Mouse (Mus musculus): ENCODE measurements around the gene Hapln2.

Hapln2 gene

DNA sequence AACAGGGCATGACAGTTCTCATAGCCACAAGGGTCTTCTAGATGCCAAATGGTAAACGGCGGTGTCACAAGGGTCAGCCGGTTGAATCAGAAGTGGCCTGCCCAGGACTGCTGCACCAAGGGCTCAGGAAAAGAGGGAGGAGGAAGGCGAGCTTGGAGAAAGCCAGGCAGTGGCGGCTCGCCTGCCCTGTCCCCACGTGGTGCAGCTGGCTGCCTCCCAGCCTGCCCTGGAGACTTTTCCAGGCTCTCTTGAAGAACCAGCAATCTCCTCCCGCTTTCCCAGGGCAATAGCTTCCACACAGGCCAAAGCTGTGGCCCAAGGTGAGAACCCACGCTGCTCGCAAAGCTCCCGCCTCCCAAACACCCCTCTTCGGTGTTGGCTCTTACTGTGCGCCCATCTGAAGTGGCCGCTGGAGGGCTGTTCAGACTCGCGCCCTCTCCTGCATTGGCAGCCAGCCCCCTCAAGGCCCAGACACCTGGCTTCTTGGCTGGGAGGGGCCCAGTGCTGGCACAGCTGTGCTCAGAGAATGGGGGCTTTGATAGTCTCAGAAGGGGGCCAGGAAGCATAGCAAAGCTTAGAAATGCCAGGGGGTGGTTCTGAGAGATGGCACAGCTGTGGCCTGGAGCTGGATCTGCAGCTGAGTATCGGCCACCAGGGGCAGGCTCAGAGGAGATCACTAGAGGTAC lies 24.9 kb downstream of the Hapln2 start:
- DNase-seq = peak; percentile 69 to 78

DNA sequence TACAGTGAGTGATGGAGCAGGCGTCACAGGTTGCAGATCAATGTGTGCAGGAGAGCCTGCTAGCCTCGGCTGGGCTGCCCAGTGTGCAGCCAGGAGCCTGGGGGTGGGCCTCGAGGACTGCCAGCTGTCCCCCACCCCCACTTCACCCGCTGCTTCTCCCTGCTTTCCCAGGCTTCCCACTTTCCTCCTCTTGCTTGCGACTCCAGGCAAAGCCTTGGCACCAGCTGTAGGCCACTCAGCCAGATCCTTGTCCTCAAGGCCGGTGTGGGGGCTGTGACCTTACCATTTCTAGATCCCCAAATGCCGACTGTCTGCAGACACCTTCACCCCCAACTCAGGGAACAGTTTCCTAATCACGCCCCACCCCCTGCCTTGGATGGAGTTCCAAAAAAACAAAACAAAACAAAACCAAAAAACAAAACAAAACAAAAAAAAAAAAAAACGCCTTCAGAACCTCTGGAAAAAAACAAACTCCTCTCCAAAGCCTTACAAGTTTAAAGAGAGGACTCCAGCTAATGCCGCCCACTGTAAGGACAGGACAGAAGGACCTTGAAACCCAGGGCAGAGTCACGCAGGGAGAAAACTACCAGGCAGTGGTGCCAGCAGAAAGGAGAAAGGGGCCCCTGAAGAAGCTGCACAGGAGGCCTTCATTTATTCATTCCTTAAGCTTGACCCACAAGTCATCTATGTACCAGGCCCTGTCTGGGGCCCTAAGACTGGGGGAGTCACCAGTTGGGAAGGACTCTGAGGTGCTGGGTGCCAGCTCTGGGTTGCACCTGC lies 26.4 kb downstream of the Hapln2 start:
- peak in 1 of 2 experiments; percentile 64 for DNase-seq

DNA sequence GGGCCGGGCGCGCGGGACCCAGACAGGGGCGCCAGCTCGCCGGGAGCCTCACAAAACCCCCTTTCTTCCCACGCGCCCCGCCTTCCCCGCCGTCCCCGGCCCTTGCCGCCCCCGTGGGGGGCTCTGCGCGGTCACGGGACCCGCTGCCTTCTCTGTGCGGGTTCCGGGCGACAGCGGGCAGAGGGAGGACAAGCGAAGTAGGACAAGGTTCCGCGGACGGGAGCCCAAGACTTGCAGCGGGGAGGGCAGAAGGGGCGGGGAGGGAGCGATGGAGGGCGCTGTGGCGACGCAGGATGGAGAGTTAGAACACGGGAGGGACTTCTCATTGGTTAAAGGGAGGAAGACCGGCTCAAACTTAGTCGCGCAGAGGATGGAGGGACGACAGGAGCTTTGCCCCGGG lies 27.2 kb downstream of the Hapln2 start, which contains the start of gene Bcan:
TSS of gene Bcan (minus strand) at position 50 of the 400 bp plus-strand sequence.
- peak; percentile 63 to 67 for DNase-seq

DNA sequence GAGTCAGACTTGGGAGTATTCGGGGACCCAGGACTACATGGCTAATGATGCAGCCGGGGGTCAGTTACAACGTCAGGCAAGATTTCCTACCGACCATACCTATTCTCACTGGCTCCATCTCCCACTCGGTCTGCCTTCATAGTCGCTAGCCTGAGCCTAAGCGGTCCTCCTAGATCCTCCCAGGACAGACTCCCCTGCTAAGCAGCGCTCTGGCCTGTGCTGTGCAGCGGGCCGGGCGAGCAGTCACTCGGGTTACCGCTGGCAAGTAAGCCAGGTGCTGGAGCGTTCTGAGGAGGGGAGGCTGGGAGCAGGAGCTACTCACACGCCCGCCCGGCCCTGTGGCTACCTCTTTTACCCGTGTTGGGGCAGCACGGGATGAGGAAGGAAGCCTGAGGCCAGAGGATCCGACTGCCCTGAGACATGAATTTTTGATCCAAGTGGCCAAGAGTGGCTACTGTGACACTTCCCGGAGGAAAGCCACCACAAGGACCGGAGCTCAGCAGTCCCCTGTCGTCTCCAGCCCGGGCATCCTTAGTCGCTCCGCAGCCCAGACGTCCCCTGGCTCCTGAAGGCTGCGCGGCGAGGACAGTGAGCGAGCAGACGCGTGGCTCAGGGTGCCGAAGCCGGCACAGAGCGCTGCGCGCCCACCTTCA lies 28.0 kb downstream of the Hapln2 start:
- no peak for DNase-seq

DNA sequence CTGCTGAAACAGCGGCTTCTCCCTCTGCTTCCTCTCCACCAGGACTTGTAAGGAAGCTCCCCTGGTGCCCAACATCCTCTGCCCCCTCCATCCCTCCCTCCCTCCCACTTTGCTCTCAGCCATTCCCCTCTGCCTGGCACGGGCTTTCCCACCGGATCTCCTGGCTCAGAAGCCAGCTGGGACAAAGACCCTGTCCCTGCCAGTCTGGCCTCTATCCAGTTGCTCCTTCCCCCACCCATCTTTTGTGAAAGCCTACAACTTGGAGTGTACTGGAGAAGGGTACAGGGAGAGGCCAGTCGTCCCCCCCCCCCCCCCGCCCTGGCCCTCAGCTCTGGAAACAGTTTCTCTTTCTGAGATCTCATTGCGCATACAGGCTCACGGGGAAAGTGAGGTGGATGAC lies 28.6 kb downstream of the Hapln2 start:
- DNase-seq = peak; percentile 68 to 79

DNA sequence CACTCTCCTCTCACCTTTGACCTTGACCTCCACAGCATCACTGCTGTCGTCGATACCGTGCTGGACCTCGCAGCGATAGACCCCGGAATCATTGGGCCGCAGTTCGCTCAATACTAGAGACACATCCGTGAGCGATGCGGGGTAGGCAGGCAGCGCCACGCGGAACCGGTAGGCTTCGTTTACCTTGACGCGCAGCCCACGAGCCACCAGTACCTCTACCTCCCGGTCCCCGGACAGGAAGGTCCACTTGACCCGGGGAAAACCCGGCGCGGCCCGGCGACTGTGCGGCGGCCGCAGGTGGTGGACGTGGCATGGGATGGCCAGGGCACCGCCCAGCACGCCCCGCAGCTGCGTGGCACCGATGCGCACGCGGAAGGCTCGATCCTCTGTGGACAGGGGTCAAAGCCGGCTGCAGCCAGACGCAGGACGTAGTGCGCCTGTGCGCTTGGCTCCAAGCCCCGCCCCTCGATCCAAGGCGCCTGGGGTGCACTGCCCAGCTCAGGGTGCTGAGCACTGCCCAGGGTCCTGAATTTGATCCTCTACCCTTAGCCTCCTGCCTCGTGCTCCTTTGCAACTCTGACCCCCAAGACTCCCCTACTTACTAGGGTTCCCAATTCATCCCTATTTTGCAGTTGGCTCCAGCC lies 30.3 kb downstream of the Hapln2 start:
- DNase-seq = peak; percentile 49 to 57

DNA sequence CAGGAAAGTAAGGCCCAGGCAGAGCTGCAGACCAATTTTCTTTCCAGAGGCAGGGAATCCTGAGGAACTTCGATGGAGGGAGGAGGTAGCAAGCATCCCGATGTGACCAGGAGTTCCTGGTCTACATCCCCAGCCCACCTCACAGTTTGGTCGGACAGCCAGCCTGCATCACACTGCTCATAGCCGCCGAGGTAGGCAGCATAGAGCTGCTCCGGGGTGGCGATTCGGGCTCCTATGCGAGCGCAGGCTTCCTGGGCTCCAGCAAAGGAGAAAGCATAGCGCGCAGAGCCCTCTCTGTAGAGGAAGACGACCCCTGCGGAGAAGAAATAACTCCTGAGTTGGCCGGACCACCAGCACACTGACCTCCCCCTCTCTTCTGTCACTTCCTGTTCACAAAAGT lies 31.0 kb downstream of the Hapln2 start:
- no peak for DNase-seq

DNA sequence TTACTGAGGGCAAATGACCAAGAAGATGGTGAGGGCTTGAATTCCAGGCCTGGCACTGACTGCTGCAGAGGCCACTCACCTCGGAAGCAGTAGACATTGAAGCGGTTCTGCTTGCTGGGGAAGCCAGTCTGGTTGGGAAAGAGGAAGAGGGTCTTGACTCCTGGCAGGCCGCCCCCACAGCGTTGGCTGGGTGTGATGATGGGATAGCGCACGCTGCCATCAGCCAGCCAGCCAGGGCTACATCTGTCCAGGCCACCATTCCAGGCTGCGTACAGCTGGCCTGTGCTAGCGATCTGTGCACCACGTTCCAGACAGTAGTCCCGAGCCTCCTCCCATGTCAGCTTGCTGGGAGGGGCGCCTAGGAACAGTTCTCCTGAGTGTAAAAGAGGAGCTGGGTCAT lies 32.1 kb downstream of the Hapln2 start:
- DNase-seq = no peak

DNA sequence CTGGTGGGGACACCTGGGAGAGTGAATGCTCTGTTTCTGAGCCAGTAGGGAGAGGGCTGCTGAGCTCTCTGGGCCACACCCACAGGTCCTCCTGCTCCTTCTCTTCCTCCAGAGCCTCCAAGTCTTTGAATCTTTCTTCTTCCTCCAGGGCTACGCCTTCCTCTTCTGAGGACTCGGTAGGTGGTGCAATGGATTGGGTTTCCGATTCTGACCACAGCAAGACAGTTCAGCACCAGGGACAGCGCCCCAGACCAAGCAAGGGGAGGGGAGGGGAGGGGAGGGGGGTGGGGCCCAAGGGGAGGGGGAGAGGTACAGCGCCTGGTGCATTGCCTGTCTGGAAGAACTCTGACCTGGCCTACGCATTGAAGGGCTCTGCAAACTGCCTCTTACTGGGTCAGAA lies 33.9 kb downstream of the Hapln2 start:
- no peak for DNase-seq

DNA sequence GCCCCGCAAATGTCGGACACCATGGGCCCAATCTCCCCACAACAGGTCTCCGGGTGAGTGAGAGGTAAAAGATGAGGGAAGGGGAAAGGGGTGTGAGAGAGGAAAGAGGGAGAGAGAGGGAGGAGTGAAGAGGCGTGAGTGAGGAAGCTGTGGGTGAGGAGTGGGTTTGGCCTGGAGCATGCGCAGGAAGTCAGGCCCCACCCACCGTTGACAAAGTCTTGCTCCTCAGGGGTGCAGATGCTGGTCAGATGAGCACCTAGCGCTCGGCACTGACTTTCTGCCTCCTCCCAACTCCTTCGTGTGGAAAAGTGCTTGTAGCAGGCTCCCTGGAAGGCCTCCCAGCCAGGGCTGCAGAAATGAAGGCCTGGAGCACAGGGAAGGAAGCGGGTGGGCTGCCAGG lies 37.4 kb downstream of the Hapln2 start:
- no peak for DNase-seq

DNA sequence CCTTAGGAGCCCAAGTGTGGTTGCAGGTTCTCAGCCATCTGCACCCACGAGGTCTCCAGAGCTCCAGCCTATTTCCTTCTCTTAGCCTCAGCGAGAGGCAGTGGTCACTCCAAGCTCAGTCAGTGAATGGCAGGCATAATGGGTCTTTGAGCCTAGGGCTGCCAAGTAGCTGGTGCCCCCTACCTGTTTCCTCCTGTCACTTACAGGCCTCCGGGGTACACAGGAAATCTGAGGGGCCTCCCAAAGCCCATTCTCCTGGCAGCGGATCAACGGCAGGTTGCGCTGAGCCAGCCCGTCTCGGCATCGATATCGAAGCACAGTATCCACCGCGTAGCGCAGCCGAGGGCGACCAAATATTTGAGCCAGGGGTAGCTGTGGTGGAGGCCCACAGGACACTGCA lies 39.3 kb downstream of the Hapln2 start:
- DNase-seq = peak; percentile 78 to 84

DNA sequence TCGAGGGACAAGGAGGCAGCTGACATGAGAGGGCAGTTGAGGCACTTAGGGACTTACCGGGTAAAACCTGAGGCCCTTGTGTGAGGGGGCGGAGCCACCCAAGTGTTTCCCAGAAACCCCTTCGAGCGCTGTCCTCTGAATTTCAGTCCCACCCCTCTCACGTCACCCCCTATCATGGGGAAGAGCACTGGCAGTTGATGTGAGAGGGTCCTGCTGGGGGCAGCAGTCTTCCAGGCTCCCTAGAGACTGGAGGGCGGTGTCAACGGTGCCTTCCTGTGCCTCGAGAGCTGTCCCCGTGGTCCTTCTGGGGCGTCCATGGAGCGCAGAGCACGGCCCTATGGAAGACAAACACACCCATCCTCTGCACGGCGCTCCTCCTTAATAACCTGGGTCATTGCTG lies 39.8 kb downstream of the Hapln2 start:
- DNase-seq = peak; percentile 72 to 76

DNA sequence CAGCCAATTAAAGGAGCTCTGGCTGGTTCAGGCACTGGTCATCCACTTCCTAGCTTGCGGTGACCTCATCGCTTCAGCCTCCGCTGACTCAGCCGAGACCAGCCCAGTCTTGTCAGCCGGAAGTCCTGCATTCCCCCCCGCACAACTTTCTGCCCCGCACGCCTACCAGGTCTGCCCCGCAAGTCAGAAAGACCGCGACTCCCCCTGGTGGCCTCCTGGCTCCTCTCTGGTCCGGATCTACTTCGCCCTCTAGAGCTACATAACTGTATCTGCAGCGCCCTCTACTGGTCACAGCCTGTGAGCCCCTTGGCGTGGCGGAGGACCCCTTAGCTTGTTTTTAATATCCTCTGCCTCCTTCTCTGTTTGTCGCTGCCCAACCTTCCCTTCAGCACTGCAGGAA lies 40.5 kb downstream of the Hapln2 start:
- DNase-seq = peak; percentile 99 to 100

DNA sequence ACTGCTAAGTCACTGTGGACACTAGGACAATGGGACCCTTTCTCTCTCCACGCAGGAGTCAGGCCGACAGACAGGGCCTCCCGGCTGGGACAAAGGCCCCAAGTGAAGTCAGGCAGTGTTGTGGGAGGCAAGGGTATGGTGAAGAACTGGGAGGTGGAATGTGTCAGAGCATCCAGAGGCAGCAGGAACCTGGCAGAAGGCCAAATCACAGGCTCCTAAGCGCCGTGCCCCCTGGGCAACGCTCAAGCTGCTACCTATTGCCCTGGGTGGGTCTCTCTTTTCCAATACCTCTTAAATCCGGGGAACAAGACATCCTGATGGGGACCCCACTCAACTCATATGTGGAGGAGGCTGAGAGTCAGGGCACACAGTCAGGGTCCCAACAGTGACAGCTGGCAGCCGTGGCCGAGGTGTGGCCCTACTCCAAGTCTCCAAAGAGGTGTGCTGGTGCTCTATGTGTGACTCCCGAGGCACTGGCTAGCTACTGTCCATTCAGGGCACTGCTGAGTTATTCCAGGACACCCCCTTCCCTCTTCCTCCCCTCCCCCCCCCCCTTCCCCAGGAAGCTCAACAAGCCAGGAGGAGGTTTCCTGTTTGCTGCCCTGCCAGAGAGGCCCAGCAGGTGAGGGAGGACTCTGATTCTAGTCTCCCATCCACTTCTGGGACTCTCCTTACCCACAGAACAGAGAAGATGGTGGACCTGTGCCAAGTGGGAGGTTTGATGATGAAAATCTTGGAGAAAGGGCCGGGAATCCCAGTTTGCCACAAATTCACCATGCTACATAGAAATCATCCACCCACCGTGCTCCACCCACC lies 41.7 kb downstream of the Hapln2 start:
- DNase-seq = peak; percentile 70 to 73

DNA sequence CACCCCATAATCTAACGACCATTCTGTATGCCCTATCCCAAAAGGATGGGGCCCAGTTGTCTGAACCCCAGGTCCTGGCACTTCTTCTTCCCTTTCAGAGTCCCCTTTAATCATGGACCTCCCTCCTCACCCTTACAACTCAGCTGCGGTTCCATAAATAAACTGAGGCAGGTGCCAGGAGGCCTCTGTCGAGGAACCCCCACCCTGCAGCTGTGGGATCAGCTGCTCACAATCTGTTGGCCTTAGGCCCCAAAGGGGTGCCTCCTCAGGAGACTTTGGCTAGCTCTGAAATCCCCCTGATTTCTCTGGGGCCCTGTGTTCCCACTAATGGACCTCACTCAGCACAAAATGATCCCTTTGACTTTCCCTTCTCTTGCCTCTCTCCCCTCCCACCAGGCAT lies 43.3 kb downstream of the Hapln2 start:
- DNase-seq = no peak

DNA sequence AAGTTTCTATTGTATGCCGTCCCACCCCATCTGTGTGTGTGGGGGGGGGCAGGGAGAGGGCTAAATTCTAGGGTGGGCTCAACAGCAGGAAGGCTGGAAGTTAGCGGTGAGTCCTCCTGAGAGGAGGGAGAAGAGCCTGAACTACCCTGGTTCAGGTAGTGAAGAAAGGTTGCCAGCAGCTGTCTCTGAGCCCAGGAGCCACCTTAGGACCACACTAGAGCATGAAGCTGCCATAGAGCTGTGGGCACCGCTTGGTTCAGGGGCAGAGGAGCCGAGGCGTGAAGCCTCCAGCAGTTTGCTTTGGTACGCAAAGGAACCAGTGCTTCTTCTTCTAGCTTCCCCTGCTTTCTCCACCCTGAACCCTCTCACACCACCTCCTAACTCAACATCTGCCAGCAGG lies 43.8 kb downstream of the Hapln2 start:
- no peak for DNase-seq

DNA sequence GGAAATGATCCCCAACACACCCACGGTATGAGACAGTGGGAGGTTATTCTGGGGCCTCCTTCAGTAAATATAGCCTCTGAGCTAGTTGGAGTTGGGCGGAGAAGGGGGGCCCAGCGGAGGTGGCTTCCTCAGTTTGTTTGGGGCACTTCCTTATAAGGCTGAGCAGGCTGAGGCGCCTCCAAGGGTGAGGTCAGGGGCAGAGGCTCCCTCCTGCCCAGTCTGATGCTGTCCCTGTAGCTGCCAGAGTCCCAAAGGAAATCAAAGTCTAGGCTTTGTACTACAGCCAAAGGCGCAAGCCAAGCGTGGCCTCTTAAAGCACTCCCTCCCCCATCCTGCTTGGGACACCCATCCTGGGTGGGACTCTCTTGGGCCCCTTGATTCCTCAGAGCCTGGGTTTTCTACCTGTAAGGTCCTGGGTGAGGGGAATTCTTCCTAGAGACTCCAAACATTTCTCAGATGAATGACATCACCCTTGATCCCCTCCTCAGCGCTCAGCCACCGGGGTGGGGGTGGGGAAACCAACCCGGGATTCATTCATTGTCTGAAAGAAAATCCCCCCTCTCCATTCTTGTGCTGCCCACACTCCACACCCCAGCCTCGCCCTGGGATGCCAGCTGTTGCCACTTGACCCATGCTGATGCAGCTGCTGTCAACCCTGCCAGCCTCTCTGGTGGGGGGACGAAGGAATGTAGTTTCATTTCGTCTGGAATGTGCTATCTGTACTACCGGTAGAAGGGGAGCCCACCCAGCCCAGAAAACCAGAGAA lies 44.4 kb downstream of the Hapln2 start:
- no peak for DNase-seq

DNA sequence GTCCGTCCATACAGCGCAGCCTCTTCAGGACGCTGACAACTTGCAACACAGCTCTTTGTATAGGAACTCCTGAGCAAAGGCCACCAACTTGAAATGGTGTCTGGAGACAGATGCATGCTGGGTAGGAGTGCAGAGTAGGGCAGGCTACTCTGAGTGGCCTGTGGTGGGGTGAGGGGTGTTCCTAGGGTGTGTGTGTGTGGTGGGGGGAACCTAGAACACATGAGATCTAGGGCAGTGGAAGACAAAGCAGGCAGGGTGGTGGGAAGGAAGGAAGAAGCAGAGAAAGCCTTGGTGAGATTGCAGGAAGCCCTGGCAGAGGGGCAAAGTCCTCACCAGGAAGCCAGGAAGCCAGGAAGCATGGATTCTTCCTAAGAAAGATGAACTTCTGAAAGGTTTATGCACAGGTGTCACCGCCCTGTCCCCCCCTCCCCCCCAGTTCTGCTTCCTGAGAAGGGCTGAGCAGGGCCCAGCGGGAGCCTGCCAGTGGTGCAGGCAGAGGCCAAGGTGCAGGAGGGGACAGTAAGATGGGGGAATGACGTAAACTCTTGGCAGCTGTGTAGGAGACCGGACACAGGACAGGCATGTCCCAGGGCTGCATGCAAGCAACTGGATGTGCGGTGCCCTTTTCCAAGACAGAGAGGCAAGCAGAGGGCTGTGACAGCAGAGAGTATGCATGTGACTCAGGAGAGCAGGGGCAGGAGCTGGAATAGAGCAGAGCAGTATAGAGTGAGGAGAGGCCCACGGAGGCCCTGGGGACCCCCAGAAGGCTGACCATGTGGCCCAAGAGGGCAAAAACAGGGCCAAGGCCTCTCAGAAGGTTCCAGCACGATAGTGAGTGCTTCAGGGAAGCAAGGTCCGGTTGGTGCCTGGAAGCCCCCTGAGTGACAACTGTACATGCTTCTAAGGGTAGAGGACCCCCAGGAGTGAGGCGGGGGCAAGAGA lies 45.2 kb downstream of the Hapln2 start:
- no peak for DNase-seq

DNA sequence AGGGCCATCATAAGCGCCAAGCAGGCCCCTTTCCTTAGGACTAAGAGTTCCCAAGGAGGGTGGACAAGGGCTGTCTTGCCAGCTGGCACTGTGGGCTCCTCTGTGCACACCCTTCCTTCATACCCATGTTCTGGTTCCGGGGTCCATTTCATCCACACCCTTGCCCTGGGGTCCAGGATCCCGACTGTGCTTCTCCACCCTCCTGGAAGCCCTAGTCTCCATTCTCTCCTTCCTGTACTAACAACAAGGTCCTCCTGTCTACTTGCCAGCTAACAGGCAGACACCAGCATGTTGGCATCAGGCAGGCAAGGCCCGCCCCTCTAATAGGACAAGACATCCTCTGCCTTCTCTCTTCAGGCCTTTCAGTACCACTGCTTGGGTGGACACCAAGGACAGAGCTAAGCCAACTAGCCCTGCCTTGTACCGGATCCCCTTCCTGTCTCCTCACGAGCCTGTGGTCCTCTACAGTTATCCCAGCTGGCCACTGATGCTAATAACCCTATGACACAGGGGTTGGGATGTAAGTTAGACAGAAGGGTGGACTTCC lies 46.1 kb downstream of the Hapln2 start:
- no peak for DNase-seq

DNA sequence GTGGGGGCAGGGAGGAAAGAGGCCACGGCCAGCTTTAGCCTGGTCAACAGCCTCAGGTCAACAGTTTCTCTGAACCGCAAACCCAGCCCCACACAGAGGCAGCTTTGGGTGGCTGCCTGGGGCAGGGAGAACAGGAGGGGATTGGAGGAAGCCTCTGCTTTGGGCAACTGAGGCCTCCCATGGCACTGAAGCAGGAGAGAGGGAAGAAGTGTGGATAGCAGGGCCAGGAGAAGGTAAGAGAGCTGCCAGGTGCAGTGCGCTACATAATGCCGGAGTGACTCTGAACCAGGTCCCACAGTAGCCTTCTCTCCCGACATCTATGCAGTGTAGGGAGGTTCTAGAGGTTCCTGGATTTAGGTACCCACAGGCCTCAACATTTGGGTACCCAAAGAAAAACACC lies 46.7 kb downstream of the Hapln2 start:
- no peak for DNase-seq

Data from cerebellum, postnatal 10 days (tissue).